Mouse (Mus musculus) midbrain, embryonic 16.5 days (tissue): Measurements from ENCODE around the gene Pappa. TPM values are rescaled to one million over a fixed set of nuclear protein-coding genes. Genes with fewer than 3 reads are reported as not detected.

ENCODE experiments used
- ATAC-seq: fragments of 200-750 bp; cut with Nextera tagmentation; 2 replicates; pipeline ENCODE4 v1.8.0; 2017; ENCODE audit warnings: moderate TSS enrichment
- H3K27ac ChIP-seq: fragments of 300-500 bp; sonication (generic); 2 replicates; pipeline ENCODE4 v1.5.1; 2014; ENCODE audit warnings: mild to moderate bottlenecking, low read length, mixed read lengths
- H3K27me3 ChIP-seq: fragments of 300-500 bp; sonication (generic); 2 replicates; pipeline ENCODE4 v1.6.1; 2014; ENCODE audit warnings: low read depth, low read length, mixed read lengths; ENCODE audit not compliant: control insufficient read depth, insufficient read depth
- H3K36me3 ChIP-seq: fragments of 300-500 bp; sonication (generic); 2 replicates; pipeline ENCODE4 v1.6.1; 2014; ENCODE audit warnings: mild to moderate bottlenecking, low read length, moderate library complexity, mixed read lengths; ENCODE audit not compliant: control insufficient read depth, insufficient read depth
- H3K4me1 ChIP-seq: fragments of 300-500 bp; sonication (generic); 2 replicates; pipeline ENCODE4 v1.6.1; 2014; ENCODE audit warnings: mild to moderate bottlenecking, low read length, mixed read lengths; ENCODE audit not compliant: control insufficient read depth, insufficient read depth
- H3K4me2 ChIP-seq: fragments of 300-500 bp; sonication (generic); 2 replicates; pipeline ENCODE4 v1.6.1; 2014; ENCODE audit warnings: mild to moderate bottlenecking, low read length, mixed read lengths
- H3K4me3 ChIP-seq: fragments of 300-500 bp; sonication (generic); 2 replicates; pipeline ENCODE4 v1.5.1; 2014; ENCODE audit warnings: low read depth, mild to moderate bottlenecking, low read length, moderate library complexity, mixed read lengths
- H3K9ac ChIP-seq: fragments of 300-500 bp; sonication (generic); 2 replicates; pipeline ENCODE4 v1.6.1; 2014; ENCODE audit warnings: low read depth, low read length, mixed read lengths
- H3K9me3 ChIP-seq: fragments of 300-500 bp; sonication (generic); replicated peaks from 2 replicates; pipeline ENCODE4 v1.6.1; 2014; ENCODE audit warnings: mild to moderate bottlenecking, low read length, mixed read lengths; ENCODE audit not compliant: control insufficient read depth, poor library complexity, severe bottlenecking
- WGBS: fragments of 180-500 bp; shearing (Covaris S2); extraction: QIAGEN DNeasy Blood & Tissue Kit; methylation state at CpG from one replicate; pipeline ENCODE4 v1.1.7; 2014; 5-methylcytosine and 5-hydroxymethylcytosine counted together
- polyA plus RNA-seq: library from polyadenylated mRNA; unstranded; fragments of >200 nt; fragmentation: Nextera tagmentation; extraction: Ambion mirVana; gene quantifications from 2 replicates; pipeline ENCODE4 v1.2.1, GENCODE M21; 2015

The Pappa gene
- polyA plus RNA-seq, 1 experiment from 2014 or later, result 0.75 TPM

DNA sequence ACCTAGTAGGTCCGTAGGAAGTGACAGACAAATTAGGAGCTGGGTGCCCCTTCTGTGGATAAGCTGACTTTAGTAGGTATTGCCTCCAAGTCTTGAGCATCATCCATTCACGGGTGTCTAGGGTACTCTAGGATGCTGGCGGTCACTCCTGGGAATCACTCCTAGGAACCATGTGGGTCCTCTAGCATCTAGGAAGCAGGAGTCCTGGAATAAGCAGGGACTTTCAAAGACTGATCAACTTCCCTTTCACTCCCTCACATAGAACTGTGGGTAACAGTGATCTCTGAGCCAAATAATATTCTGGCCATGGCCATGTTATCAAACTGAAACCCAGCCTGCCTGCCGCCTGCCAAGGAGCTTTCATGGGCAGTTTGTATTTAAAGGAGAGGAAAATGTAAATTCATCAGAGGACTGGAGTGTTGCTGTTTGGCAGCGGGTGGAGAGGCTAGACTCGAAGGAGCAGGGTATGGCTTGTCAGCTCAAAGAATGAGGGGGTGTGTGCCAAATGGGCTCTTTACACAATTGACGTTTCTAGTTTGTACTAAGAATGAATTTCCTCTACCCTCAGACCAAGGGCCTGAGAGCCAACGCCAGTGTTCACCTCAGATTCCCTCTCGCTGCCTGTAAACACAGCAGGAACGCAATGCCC is 194.0 kb downstream of the Pappa start:
- Histone ChIP-seq H3K4me3 (no peak overlapping the region), H3K9ac (no peak overlapping the region), H3K4me1 (no peaks in the 10 kb centered on the region), H3K36me3 (no peaks in the 10 kb centered on the region), H3K27ac (no peak overlapping the region), H3K27me3 (no peaks in the 10 kb centered on the region), H3K4me2 (no peak overlapping the region), H3K9me3 (no peaks in the 10 kb centered on the region)
- peak; percentile 48; the same call in 1 of the 2 replicates for ATAC-seq
- 75% methylated on average over 10 of the region's 10 CpGs for WGBS

DNA sequence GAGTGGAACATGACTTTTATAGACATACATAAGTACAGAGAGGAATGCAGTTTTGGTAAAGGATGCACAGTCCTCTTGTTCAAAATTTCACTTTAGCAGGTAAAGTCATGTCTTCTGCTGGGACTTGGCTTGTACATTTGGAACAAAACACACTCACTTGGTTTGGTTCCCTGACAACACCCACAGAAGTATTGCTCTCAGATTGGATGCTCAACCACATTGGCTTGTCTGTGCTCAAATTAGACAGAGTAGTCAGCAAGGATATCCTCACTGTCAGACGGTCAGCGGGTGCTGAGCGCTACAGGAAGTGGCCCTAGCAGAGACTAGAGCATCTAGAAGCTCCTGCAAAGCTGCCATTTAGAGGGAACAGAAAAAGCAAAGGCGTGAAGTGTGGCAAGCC is 197.4 kb downstream of the Pappa start:
- Histone ChIP-seq H3K4me1 (no peaks in the 10 kb centered on the region), H3K4me2 (no peak overlapping the region), H3K9me3 (no peaks in the 10 kb centered on the region), H3K9ac (no peak overlapping the region), H3K27me3 (no peaks in the 10 kb centered on the region), H3K36me3 (no peaks in the 10 kb centered on the region), H3K4me3 (no peak overlapping the region), H3K27ac (no peak overlapping the region)
- WGBS, result 91% methylated on average over 4 of the region's 4 CpGs
- ATAC-seq, result no peak

DNA sequence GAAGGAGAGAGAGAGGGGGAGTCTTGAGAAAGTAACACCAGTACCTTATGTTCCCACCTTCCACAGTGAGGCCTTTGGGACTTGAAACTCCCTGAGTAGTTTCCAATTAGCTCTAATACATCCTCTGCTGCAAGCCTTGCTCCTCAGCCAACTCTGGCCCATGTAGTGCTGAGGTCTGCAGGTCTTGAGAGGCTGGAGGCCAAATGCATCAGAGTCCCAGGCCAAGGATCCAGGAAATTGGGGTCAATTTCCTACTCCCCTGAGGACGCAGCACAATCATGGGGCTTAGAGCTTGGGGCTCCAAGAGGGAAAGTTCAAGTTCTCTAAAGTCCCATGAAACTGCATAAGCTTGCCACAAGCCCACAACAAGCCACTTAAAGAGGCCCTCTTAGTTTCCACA is 198.0 kb downstream of the Pappa start:
- ATAC-seq, result no peak
- Histone ChIP-seq H3K27me3 (no peaks in the 10 kb centered on the region), H3K4me3 (no peak overlapping the region), H3K9me3 (no peaks in the 10 kb centered on the region), H3K36me3 (no peaks in the 10 kb centered on the region), H3K9ac (no peak overlapping the region), H3K27ac (no peak overlapping the region), H3K4me1 (no peaks in the 10 kb centered on the region), H3K4me2 (no peak overlapping the region)
- 92% methylated on average over 1 of the region's 1 CpGs for WGBS

DNA sequence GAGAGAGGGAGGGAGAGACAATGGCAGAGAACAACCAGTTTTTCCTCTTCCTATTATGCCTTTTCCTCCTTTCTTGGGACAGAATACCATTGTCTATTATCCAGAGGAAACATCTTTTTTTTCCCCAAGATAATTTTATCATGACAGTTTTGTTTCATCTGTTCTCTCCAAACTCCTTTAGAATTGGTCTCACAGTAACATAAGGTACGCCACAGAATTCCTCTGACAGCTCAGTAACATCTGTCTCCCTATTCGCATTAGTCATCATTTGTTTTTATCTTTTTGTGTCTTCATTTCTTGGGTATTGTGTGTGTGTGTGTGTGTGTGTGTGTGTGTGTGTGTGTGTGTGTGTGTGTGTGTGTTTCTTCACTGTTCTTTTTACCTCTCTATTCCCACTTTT is 201.8 kb downstream of the Pappa start:
- H3K36me3 ChIP-seq, result no peaks in the 10 kb centered on the region
- no peak for ATAC-seq
- no peak overlapping the region for H3K4me3 ChIP-seq
- H3K9me3 ChIP-seq, result no peaks in the 10 kb centered on the region
- H3K27me3 ChIP-seq, result no peaks in the 10 kb centered on the region
- no peak overlapping the region for H3K9ac ChIP-seq
- H3K27ac ChIP-seq, result no peak overlapping the region
- H3K4me1 ChIP-seq, result no peaks in the 10 kb centered on the region
- 90% methylated on average over 2 of the region's 2 CpGs for WGBS
- H3K4me2 ChIP-seq, result no peak overlapping the region

DNA sequence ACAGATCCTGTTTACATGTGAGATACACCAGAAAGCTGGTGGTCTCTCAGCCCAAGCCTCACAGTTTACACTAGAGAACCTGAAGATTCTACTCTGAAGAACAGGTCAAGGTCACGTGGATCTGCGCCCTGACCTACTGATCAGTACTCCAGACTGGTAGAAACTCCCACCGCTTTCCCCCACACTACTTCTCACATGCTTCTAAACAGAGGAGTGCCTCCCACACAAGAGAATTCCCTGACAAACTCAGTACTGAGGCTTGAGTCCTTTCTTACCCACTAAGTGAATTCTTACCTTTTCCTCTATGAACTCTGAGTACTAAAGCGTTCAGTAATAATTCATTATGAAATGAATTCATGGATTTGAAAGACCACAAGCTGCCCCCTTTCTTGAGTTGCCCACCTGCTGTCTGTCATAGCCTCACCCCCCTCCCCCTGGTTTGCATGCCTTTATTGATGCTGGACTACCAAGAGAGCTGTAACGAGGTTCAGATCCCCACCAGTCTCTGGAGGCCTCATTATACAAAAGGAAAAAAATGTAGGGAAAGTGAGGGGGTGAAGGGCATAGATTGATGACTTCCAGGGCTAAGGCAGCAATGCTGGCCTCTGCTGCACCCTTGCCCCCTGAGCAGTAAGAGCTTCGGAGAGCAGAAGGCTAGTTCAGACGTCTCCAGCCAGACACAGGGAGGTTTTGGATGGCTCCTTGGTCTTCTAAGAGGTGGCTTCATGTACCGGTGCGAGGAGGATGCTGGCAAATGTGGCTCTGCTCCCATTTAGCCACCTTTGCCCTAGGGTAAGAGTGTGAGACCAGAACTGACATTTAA is 204.7 kb downstream of the Pappa start:
- Histone ChIP-seq H3K4me1 (no peaks in the 10 kb centered on the region), H3K27me3 (no peaks in the 10 kb centered on the region), H3K4me2 (no peak overlapping the region), H3K36me3 (no peaks in the 10 kb centered on the region), H3K27ac (no peak overlapping the region), H3K4me3 (no peak overlapping the region), H3K9me3 (no peaks in the 10 kb centered on the region), H3K9ac (no peak overlapping the region)
- 66% methylated on average over 9 of the region's 9 CpGs for WGBS
- peak; percentile 64 for ATAC-seq

DNA sequence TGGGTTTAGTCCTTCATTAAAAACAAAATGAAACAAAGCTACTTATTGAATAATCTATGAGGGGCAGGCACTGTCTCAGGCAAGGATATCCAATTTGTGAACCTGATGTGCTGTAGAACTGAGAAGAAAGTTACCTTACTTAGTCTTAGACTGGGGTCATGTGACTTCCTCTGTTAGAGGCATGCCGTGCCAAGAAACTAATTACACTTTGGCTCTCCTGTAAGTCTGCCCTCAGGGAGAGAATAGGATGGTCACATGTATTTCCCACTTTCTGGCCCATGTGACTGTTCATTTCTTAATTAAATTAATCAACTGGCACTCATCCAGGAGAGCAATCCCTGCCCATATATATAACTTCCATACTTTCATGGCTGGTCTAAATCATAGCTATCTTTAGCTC is 209.7 kb downstream of the Pappa start:
- H3K9me3 ChIP-seq, result no peaks in the 10 kb centered on the region
- 50% methylated on average over 1 of the region's 1 CpGs for WGBS
- no peaks in the 10 kb centered on the region for H3K4me1 ChIP-seq
- no peaks in the 10 kb centered on the region for H3K27me3 ChIP-seq
- ATAC-seq, result no peak
- H3K4me3 ChIP-seq, result no peak overlapping the region
- H3K36me3 ChIP-seq, result no peaks in the 10 kb centered on the region
- H3K27ac ChIP-seq, result no peak overlapping the region
- no peak overlapping the region for H3K4me2 ChIP-seq
- H3K9ac ChIP-seq, result no peak overlapping the region

DNA sequence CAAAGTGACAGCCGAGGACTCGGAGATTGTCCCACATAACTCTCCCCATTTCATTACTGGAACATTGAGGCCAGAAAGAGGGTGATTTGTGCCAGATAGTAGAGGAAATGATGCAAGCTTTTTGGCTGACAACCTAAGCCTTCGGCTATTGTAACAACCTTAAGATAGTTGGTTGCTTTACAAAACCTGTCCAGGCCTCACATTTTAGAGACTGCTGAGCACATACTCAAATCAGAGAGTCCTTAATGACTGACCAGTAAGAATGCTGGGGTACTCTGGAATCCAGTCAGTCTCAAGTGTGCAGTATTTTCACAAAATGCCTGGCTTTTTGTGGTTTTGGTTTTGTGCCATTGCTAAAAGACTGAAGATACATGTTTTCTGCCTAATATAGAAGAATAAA is 217.8 kb downstream of the Pappa start:
- Histone ChIP-seq H3K4me1 (no peaks in the 10 kb centered on the region), H3K27ac (no peak overlapping the region), H3K27me3 (no peaks in the 10 kb centered on the region), H3K36me3 (no peaks in the 10 kb centered on the region), H3K4me3 (no peak overlapping the region), H3K4me2 (no peak overlapping the region), H3K9me3 (no peaks in the 10 kb centered on the region), H3K9ac (no peak overlapping the region)
- WGBS, result 93% methylated on average over 3 of the region's 3 CpGs
- no peak for ATAC-seq

DNA sequence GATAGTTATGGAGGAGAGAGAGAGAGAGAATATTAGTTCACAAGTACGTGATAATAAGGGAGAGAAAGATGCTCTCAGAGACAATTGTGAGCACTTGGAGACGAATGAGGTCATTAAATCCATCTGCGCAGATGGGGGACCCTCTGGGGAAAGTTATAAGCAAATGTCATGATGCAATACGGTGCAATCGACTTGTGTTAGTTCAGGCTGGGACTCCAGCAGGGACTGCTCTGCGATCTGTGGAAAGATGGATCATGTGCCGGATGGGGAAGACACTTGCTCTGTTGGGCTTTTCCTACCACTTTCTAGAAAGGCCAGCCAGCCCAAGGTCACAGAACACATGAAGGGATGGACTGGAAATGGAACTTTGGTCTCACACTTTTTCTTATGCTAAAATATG is 226.5 kb downstream of the Pappa start:
- Histone ChIP-seq H3K4me2 (no peak overlapping the region), H3K9ac (no peak overlapping the region), H3K27ac (no peak overlapping the region), H3K9me3 (no peaks in the 10 kb centered on the region), H3K36me3 (no peaks in the 10 kb centered on the region), H3K4me1 (no peaks in the 10 kb centered on the region), H3K27me3 (no peaks in the 10 kb centered on the region), H3K4me3 (no peak overlapping the region)
- ATAC-seq, result no peak
- 80% methylated on average over 7 of the region's 7 CpGs for WGBS

DNA sequence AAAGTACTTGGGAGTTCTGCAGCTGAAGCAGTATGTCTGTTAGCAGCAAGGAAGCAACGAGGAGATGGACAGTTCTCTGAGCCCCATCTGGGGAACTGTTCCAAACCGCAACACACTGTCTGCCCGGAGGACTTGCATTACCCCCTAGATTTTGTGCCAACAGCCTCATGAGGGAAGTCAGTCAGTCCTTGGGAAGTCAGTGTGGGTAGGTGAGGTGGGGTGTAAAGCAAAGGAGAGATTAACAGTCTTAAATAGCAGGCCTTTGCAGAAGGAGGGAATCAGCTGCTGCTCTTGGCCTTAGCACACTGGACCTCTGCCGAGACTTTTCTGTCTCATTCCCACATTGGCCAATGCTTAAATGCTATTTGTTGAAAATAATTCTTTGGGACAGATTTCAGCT is 230.6 kb downstream of the Pappa start:
- Histone ChIP-seq H3K27me3 (no peaks in the 10 kb centered on the region), H3K9ac (no peak overlapping the region), H3K36me3 (no peaks in the 10 kb centered on the region), H3K27ac (no peak overlapping the region), H3K4me1 (no peaks in the 10 kb centered on the region), H3K4me2 (no peak overlapping the region), H3K9me3 (no peaks in the 10 kb centered on the region), H3K4me3 (no peak overlapping the region)
- ATAC-seq, result no peak
- WGBS, result 50% methylated on average over 4 of the region's 4 CpGs
